Mouse (Mus musculus) ovary, postnatal 36 days (tissue): ENCODE data around the gene Gipc3.
A peak's percentile ranks its signal among the peaks of the same experiment; 100 is the strongest.

ENCODE experiments used
- DNase-seq: peaks from one replicate; pipeline ENCODE4 v3.0.0; 2022; ENCODE audit warnings: low spot score, mixed read lengths

Gipc3 gene

DNA sequence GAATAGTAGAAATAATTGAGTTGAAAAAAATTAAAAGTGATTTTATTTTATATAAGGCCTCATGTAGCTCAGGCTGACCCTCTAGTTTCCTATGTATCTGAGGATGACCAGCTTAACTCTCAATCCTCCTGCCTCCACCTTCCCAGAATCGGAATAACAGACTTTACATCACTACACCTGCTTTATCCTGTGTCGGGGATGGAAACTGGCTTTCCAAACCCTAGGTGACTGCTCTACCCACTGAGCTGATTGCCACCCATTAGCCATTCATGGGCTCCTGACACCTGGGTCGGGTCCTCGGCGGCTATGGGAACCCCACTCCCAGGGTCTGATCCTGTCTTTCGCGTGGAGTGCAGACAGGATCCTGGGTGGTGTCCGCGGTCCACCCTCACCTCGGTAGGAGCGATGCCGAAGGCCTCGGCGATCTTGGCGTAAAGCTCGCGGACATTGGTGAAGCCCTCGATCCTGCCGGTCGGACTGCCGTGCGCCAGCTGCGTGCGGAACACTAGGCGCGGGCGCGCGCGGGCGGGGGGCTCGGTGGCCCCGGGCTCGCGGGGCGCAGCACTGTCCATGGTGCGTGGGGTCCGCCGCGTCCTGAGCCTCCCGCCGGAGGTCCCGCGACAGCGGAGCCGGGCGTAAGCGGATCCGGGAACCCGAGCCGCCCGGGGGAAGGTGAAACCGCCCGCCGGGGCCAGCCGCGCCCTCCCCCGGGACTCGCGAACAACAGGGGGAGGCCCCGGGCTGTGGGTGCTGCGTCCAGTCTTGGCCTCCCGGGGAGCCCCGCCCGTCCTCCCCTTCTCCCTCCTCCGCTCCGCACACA, at the start of gene Gipc3:
Gipc3 (minus strand) TSS at position 581 of the 820 bp plus-strand sequence.
- DNase-seq = peak; percentile 52

DNA sequence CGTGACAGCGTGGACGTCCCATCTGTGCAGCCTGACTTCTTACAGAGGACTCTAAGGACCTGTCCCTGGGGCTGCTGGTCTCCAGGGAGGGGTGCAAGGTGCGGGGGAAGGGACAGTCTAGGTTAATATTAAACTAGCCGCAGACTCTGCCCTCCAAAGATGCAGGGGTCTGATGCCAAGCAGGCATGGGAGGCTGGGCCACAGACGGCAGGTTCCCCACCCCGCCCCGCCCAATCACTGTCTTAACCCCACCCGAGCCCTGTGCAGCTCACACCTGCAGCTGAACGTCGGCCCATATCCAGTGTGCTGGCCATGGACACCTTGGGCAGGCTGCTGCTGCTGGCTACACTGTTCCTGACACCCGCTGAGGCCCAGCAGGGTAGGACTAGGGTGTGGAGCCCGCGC, 49.7 kb upstream of the Gipc3 start, which contains the start of gene Smim24:
Smim24 (plus strand) TSS at position 271 of the 405 bp plus-strand sequence.
- DNase-seq = no peak

DNA sequence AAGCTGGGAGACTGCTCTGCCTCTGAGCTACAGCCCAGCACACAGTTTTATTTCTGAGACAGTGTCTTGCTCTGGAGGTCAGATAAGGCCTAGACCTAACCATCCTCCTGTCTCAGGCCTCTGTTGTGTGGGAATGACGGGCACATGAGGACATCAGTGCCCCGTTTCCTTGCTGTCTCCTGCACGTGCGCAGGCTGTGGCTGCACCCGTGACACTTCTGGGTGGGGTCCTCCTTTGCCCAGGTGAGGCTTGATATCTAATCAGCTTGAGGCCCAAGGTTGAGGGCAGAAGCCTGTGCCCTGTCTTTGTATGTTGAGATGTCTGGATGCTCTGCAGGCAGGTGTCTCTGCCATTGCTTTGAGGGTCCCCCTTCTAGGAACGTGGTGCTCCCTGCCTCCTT, 49.2 kb upstream of the Gipc3 start:
- no peak for DNase-seq

DNA sequence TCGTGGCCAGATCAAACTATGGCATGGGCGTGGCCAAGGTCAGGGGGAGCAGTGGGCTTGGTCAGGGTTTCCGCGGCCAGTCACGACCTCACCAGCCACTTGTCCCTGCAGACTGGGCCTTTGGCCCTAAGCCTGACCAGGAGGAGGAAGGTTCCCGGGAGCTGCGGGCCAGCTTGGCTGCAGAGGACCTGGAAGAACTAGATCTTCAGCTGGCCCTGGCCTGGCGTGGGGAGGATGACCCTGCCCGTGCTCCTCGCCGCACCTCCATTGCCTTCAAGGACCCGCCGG, 47.6 kb upstream of the Gipc3 start:
- DNase-seq = no peak

DNA sequence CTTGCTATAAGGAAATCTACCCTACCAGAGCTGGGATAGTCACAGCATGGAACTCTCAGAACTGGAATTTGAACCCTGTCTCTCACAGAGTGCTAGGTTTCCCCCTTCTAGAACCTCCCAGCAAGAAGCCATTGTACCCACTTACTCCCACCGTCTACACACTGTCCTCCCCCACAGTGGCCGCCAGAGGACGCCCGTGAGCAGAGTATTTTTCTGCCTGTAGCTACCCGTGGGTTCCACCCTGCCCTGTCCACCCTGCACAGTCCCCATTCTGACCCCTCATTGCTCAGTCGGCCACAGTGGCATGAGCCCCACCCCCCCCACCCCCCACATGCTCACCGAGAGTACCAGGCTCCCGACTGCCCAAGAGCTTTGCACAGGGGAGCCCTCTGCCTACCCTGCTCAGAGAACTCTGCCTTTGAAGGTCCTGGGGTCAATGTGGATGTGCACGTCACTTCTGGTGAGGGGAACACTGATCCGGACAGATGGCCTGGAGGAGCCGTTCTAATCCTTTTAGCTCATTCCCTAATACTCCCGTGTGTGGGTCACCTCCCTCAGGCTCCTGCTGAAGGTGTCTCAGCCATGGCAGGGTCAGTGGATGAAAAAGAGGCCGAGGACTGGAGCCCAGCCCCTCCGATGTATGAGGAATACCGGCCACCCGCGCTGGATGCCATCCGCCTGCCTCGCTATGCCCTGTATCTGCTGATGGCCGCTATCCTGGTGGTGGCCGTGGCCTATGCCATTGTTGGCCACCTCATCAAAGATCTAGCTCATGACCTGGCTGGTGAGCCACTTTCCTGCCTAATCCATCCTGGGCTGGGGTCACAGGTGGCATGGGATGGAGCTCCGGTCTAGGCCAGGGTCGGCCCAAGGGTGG, 47.0 kb upstream of the Gipc3 start:
- DNase-seq = peak; percentile 75

DNA sequence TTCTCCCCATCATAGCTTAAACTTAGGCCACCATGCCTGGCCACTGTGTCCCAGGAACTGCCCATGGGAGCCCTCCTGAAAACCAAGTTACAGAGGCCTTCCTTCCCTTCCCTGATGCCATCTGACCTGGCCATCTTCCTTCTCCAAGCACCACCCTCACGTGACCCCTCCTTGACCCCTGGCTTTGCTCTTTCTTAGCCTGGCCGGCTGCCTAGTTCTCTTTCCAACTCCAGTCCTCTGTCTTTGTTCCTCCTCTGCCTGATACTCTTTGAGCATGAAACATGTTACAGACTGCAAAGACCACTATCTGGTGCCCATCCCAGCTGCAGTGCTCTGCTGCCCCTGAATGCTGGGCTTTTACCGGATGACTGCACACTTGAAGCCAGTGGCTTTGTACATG, 46.3 kb upstream of the Gipc3 start:
- peak; percentile 66 for DNase-seq

DNA sequence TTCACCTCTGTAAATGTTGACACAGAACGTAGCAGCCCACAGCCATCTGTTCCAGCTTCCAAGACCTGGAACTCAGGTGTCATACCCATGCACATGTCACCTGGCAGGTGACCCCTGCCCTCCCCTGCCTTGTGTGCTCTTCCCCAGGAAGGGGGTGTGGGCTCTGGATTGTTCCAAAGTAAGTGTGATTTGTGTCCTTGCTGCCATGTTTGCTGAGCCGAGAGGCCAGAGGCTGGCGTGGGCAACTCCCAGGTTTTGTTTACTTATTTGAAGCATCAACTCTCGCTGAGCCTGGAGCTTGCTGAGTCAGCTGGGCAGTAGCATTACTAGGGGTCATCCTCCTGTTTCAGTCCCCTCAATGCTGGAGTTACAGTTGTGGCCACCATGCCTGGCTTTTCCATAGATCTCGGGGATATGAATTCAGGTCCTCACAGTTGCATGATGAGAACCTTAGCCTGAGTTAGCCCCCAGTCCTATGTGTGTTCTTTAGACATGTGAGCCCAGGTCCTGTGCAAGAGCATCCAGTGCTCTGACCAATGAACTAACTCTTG, 45.5 kb upstream of the Gipc3 start, which contains the start of gene Gm48552:
Gm48552 (plus strand) TSS at position 501 of the 551 bp plus-strand sequence.
- DNase-seq = no peak

DNA sequence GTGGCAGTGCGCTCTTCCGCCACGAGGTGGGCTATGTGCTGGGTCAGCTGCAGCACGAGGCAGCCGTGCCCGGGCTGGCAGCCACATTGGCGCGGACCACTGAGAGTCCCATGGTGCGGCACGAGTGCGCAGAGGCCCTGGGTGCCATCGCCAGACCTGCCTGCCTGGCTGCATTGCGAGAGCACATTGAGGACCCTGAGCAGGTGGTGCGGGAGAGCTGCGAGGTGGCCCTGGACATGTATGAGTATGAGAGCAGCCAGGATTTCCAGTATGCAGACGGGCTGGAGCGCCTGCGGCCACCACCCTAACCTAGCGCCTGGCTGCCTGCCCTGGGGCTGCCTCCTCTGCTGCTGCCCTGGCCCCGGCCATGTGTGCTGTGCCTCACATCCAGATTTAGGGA, 44.6 kb upstream of the Gipc3 start:
- DNase-seq = no peak

DNA sequence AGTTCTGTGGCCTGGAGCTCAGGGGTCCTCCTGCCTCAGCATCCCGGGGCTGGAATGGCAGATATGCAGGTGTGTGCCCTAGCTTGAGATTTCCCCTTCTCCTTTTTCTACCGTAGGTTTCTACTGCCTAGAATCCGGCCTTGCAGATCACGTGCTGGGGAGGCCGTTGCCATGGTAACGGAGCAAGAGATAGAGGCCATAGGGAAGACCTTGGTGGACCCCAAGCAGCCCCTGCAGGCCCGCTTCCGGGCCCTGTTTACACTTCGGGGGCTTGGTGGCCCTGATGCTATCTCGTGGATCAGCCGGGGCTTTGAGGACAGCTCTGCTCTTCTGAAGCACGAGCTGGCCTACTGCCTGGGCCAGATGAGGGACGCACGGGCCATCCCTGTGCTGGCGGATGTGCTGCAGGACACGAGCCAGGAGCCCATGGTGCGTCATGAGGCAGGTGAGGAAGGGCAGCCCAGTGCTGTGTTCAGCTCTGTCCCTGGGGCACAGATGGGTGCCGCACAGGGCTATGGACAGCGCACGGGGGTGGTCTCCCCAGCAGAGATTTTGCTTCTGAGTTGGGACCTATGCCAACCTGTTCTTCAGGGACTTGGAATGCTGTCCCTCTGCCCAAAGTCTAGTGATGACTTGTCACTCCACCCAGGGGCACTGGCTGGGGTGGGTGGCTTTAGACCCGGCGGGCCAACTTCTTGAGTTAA, 42.7 kb upstream of the Gipc3 start:
- DNase-seq = peak; percentile 62

DNA sequence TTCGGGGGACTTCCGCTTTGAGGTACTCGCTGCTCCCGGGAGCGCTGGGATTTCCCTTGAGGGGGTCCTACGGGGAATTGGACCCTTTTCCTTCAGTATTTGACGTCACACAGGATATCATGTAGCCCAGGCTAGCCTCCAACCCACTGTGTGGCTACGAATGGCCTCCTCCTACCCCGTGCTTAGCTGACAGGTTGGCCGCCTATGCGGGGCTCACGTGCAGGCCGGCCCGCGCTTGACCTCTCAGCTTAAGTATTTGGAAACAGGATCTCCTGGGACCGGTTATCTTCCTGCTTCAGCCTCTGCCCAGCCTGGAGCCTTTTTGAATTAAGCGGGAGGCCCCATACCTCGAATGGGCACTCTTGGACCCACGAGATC, 41.5 kb upstream of the Gipc3 start:
- DNase-seq = no peak

DNA sequence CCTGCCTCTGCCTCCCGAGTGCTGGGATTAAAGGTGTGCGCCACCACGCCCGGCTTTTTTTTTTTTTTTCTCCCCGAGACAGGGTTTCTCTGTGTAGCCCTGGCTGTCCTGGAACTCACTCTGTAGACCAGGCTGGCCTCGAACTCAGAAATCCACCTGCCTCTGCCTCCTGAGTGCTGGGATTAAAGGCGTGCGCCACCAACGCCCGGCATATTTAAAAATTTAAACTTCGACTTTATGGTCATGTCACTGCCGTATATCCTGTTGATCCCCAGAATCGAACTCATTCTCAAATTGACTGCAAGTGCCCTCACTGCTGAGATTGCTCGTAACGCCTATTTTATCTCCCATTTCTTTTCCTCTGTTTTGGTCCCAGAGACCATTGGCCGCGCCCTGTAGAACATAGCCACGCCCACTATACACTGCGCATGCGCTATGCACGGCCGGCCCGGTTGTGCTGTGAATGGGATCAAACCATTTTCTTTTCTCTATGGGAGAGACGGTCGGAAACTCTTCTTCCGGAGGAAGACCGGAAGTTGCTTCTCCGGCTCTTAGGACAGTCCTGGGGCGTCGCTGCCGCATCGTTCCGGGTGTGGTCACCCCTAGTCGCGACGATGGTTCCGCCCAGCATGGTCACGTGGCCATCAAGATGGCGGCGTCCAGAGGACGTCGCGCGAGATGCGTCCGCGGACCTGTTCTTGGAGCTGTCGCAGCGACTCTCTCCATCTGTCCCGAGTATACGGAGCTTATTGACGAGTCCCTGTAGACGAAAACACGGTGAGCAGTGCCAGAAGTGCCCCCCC, 40.9 kb upstream of the Gipc3 start, which contains the start of the genes Dohh and Gm48551:
Dohh (plus strand) TSS at position 627 of the 803 bp plus-strand sequence.
Gm48551 (plus strand) TSS at position 665 of the 803 bp plus-strand sequence.
- peak; percentile 98 for DNase-seq

DNA sequence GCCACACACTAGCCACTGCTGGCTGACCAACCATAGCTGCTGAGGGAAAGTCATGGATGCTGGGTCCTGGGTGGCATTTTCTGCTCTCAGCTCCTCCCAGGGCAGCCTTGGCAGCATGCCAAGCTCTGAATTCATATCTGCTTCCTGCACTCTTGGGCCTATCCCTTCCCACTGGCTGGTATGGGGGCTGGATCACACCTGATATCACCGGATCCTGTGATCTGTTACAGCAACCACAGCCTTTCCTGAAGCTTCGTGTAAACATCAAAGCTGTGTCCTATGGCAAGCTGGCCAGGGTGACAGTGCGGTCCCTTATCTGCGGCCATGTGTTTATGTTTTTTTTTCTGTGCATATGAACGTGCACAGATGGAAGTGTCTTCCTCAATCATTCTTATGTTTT, 39.0 kb upstream of the Gipc3 start:
- DNase-seq = no peak

DNA sequence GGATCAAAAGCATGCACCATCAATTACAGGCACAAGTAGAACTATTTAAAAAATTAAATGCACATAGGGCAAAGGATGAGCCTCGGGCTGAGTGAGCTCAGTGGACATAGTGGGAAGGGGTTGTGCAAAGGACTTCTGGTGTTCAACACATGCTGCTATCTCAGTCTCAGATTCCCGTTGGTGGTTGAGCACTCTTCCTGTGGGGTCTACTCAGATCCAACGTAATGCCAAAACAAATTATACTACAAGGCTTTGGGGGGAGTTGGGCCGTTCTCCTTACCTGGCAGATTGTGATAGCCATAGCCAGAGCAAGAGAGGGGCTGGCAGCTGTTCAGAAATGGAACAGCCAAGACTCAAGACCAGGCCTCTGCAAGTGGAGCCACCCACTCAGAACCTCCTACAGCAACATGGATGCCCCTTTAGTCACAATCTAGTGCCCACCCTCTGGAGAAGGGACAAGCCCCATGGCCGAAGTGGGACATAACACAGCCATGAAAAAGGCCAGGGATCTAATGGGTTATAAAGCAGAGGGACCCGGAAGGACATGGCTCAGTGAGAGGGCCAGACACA, 36.8 kb upstream of the Gipc3 start:
- no peak for DNase-seq

DNA sequence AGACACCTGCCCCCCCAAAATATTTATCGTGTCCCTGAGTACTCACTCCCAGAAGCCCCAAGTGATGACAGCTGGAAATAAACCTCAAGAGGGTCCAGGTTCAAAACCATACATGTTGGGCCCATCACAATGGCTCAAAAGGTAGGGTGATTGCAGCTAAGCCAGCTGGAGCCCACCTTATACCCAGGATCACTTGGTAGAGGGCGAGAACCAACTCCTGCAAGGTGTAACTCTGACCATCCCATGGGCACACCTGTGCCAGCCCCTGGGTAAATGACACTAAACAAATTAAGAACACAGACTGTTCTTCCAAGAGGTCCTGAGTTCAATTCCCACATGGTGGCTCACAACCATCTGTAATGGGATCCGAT, 36.1 kb upstream of the Gipc3 start:
- no peak for DNase-seq

DNA sequence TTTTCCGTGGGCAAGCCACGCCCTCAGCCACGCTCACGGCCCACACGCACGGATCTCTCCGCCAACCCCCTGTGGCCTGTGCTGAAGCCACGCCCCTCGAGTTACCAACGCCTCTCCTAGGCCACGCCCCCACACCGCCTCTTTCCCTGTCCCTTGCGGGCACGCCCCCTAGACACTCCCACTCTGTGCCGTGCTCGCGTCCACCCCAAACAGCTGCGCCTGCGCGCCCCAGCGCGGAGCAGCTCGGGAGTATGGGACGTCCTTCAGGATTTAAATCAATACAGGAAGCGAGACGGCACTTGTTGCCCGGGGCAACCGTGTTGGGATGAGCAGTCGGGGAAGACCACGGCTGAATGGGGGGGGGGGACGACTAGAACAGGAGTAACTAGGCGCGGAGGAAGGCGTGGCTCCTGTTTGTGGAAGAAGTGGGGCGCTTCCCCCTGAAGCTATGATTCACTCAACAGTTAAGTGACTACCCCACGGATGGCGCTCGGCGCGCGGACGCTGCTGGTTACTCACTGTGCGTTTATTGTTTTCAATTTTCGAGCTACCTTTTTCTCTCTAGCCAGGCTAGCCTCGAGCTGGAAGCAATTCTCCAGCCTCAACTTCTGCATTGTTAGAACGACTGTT, 35.6 kb upstream of the Gipc3 start:
- DNase-seq = peak; percentile 100

DNA sequence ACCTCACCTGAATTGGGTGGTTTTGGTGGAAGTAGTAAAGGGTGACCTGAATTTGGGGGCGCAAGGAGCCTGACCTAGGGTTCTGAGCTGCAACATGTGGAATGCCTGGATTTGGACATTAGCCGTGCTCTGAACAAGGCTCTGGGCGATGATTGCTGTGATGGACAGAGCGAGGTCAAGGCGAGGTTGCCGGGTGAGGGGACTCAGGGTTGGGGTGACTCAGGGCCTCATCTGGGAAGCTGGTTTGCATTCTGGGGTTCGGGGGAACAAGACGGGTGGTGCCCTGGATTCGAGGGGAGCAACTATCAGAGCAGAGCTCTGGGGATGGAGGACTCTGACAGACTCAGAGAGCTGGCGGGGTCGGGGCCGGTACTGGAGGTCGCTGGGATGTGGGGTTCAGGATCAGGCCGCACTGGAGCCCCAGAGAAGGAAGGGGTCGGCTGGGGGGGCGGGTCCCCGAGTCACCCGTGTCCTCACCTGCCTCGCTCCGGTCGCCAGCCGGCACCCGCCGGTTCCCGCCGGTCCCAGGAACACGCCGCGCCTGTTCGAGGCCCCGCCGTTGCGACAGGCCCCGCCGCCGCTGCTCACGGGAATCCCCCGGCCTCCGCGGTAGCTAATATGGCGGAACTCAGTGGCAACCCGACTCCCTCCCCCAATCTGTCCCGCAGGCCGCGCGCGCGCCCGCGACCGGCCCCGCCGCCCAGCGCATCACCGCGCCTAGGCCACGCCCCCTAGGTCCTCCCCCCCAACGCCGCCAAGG, 34.9 kb upstream of the Gipc3 start, which contains the start of gene Fzr1:
Fzr1 (minus strand) TSS at position 724 of the 760 bp plus-strand sequence.
- DNase-seq = no peak

DNA sequence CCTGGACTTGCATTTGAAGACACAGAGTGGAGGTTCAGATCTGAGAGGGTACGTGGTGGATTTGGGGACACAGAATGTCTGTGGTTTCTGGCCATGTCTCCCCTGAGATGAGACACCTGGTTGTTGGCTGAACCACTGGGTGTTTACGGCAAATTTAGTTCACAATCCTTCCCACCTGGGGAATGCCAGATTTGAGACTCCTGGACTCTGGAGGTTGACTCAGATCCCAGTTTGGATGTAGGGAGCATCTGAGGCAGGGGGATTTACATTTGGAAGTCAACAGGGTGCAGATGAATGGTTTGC, 34.2 kb upstream of the Gipc3 start:
- DNase-seq = no peak

DNA sequence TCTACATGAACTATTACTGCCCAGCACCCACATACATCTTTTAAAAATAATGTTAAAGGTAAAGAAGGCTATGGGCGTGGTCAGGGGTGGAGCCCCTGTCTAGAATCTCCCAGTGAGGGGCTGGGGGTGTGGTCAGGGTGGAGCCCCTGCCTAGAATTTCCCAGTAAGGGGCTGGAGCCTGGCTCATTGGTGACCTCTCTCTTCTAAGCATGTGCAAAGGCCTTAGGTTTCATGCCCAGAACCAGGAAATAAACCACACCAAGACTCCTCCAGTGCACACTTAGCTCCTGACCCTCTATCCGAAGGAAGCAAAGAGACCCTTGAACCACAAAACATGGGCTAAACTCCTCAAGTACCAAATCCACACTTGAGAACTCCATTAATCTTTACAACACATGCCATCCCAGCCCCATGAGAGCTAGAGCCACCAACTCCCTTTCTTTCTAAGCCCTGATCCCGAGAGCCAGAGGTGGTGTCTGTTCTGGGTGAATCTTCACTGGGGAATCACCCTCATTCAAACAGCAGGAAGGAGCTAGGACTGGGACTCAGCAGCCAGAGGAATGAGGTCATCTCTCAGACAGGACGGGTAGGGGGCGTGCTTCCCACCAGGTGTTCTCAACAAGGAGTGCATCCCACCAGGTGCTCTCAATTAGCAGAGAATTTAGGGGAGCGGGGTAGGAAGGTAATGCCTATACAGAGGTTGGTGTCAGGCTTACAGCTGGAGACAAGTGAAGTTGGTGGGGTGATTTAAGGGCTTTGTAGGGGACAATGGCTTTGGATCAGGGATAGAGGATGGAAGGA, 33.7 kb upstream of the Gipc3 start:
- DNase-seq = no peak

DNA sequence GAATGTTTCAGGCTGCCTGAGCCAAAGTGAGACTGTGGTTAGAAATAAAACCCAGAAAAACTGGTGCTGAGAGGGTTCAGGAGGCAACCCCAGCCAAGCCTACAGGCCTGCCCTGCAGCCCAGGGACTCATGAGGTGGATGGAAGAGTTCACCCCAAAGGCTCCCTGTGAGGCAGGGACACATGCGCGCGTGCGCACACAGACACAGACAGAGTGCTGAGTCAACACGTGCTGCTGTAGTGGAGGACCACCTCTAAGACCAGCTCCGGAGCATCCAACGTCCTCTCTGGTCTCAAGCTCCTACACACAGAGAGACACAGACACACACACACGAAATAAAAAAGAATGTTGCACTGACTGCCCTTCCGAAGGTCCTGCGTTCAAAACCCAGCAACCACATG, 32.3 kb upstream of the Gipc3 start:
- DNase-seq = no peak
